In the genomic region with DNA sequence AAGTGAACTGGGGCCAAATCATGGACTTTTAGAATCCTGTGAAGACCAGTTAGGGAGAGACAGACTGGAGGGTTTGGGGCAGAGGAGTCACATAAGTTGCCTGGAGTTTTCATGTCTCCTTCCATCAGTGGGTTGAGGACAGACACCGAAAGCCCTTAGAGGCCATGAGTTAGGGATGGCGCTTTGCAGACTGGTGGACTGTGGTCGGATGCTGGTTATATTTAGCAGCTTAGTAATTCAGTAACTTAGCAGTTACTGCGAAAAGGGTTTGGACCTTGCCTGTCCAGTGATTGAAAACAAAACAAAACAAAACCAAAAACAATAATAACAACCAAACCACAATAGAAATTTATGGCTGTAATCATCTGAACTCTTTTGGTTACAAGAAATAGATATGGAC, we compare ENCODE assay signal across 16 mouse cellular contexts. TPM values are rescaled to one million over a fixed set of nuclear protein-coding genes. Genes with fewer than 3 reads are reported as not detected.
"Had no signal": no experiment of that assay in that cellular context is flagged by ENCODE, and none has a peak within 500 bp of the region (broad histone marks: within the 10 kb centered on the region; RNA-seq: fewer than 3 reads in every experiment).

No protein-coding gene starts in this region.

- H3K4me3 ChIP-seq: limb, embryonic 15.5 days; liver, embryonic 13.5 days; lung, embryonic 15.5 days; megakaryocyte, embryonic 14.5 days; midbrain, embryonic 15.5 days; neural tube, embryonic 12.5 days had no signal

- H3K27ac ChIP-seq: limb, embryonic 15.5 days; liver, embryonic 13.5 days; lung, embryonic 15.5 days; macrophage; midbrain, embryonic 15.5 days; neural tube, embryonic 12.5 days had no signal

- DNase-seq: liver, embryonic 13.5 days; liver, postnatal 0 days; lung, postnatal 14 days; right cerebral cortex, postnatal 4 days; spleen, adult 18-20 months; thymus, adult 18-20 months; thymus, postnatal 14 days had no signal

- H3K36me3 ChIP-seq: limb, embryonic 15.5 days; liver, embryonic 13.5 days; lung, embryonic 15.5 days; midbrain, embryonic 15.5 days; neural tube, embryonic 12.5 days had no signal

- H3K4me1 ChIP-seq: liver, embryonic 13.5 days; lung, embryonic 15.5 days; megakaryocyte, embryonic 14.5 days had no signal

- ATAC-seq: intestine, embryonic 16.5 days; liver, postnatal 0 days; midbrain, embryonic 15.5 days had no signal

- H3K9me3 ChIP-seq: limb, embryonic 15.5 days; liver, embryonic 13.5 days; lung, embryonic 15.5 days; midbrain, embryonic 15.5 days; neural tube, embryonic 12.5 days had no signal

- H3K9ac ChIP-seq: limb, embryonic 15.5 days; liver, embryonic 13.5 days; liver, postnatal 0 days; lung, embryonic 15.5 days; midbrain, embryonic 15.5 days; neural tube, embryonic 12.5 days had no signal

- H3K4me2 ChIP-seq: limb, embryonic 15.5 days; liver, embryonic 13.5 days; lung, embryonic 15.5 days; midbrain, embryonic 11.5 days; midbrain, embryonic 15.5 days; neural tube, embryonic 12.5 days had no signal

- H3K27me3 ChIP-seq: limb, embryonic 15.5 days; liver, embryonic 13.5 days; lung, embryonic 15.5 days; midbrain, embryonic 15.5 days; neural tube, embryonic 12.5 days had no signal

RNA-seq across cellular contexts. Expression of gene Ksr2, which starts 29.3 kb away (rescaled TPM):
- total RNA-seq: monocyte, adult 5-6 weeks had no signal
